37 mouse cellular contexts compared by ENCODE assay signal in genomic region chr8:13519503-13519902, GRCm38 (mm10). TPM values are rescaled to one million over a fixed set of nuclear protein-coding genes. Genes with fewer than 3 reads are reported as not detected.
DNase-seq lines count a peak whose midpoint lies in the region; ATAC-seq and TF ChIP-seq lines count a peak whose summit lies in the region.
"Had no signal": no experiment of that assay in that cellular context is flagged by ENCODE, and none has a peak within 500 bp of the region (broad histone marks: within the 10 kb centered on the region; RNA-seq: fewer than 3 reads in every experiment).

No protein-coding gene starts in this region.

- peak; percentile 40 to 69 for DNase-seq in frontal cortex, adult 2 months (ENCODE audit: extremely low spot score in 1 of 2, low spot score in 1 of 2)
- DNase-seq in frontal cortex, postnatal 14 days (ENCODE audit: low spot score in 2 of 2): no peak
- peak; percentile 35 for DNase-seq in left cerebral cortex, adult 11 months (ENCODE audit: low spot score)
- no peak for DNase-seq in left cerebral cortex, postnatal 4 days
- peak; percentile 52 for DNase-seq in left cerebral cortex, adult 9 months (ENCODE audit: low spot score in 2 of 2)
- DNase-seq in right cerebral cortex, postnatal 25 days: peak; percentile 47
- DNase-seq in adrenal gland, postnatal 36 days: no peak
- DNase-seq in forebrain, postnatal 0 days: no peak
- DNase-seq: adrenal gland, postnatal 25 days; cerebellum, adult 2 months; cerebellum, postnatal 14 days; gastrocnemius, postnatal 10 days; heart, postnatal 10 days; kidney, adult 11 months; liver; lung, adult 2 months; lung, postnatal 10 days; thymus, postnatal 25 days had no signal

- H3K4me3 ChIP-seq in forebrain, postnatal 0 days (ENCODE audit: low read depth, low read length): no peak overlapping the region
- H3K4me3 ChIP-seq: forebrain, embryonic 13.5 days; heart, embryonic 13.5 days; hindbrain, embryonic 10.5 days; hindbrain, embryonic 15.5 days; kidney, embryonic 15.5 days; midbrain, embryonic 13.5 days; neural tube, embryonic 13.5 days; stomach, embryonic 15.5 days had no signal

- no peak overlapping the region for H3K9ac ChIP-seq in forebrain, postnatal 0 days
- H3K9ac ChIP-seq: forebrain, embryonic 13.5 days; heart, embryonic 13.5 days; hindbrain, embryonic 15.5 days; kidney, embryonic 15.5 days; liver, embryonic 14.5 days; midbrain, embryonic 13.5 days; neural tube, embryonic 13.5 days; stomach, embryonic 15.5 days had no signal

- no peak overlapping the region for H3K27ac ChIP-seq in forebrain, postnatal 0 days (ENCODE audit: low read depth, low read length)
- H3K27ac ChIP-seq: forebrain, embryonic 13.5 days; heart, embryonic 13.5 days; hindbrain, embryonic 10.5 days; hindbrain, embryonic 15.5 days; kidney, embryonic 15.5 days; liver, embryonic 14.5 days; macrophage; midbrain, embryonic 13.5 days; neural tube, embryonic 13.5 days; stomach, embryonic 15.5 days had no signal

- intact Hi-C loops in left cerebral cortex, postnatal 4 days (cut with DNase I): no loop called here

- H3K9me3 ChIP-seq in forebrain, postnatal 0 days (ENCODE audit: low read length): no peaks in the 10 kb centered on the region
- H3K9me3 ChIP-seq: forebrain, embryonic 13.5 days; heart, embryonic 13.5 days; hindbrain, embryonic 10.5 days; hindbrain, embryonic 15.5 days; kidney, embryonic 15.5 days; midbrain, embryonic 13.5 days; neural tube, embryonic 13.5 days; stomach, embryonic 15.5 days had no signal

- no peaks in the 10 kb centered on the region for H3K4me1 ChIP-seq in forebrain, postnatal 0 days (ENCODE audit: insufficient read depth)
- H3K4me1 ChIP-seq: forebrain, embryonic 13.5 days; hindbrain, embryonic 15.5 days; midbrain, embryonic 13.5 days; neural tube, embryonic 13.5 days had no signal

- 79% methylated on average over 9 of the region's 9 CpGs for WGBS in forebrain, postnatal 0 days

- no peak for ATAC-seq in forebrain, postnatal 0 days
- ATAC-seq: forebrain, embryonic 13.5 days; inflammation-experienced regulatory T-cells, adult 6 months; midbrain, embryonic 13.5 days had no signal

- no peak for TF ChIP-seq CTCF in forebrain, postnatal 0 days (IDR thresholded peaks at IDR 0.05; ENCODE audit: low read depth)

- no peaks in the 10 kb centered on the region for H3K27me3 ChIP-seq in forebrain, postnatal 0 days (ENCODE audit: insufficient read depth, low read length)
- H3K27me3 ChIP-seq: forebrain, embryonic 13.5 days; hindbrain, embryonic 15.5 days; midbrain, embryonic 13.5 days; stomach, embryonic 15.5 days had no signal

- H3K36me3 ChIP-seq in forebrain, postnatal 0 days (ENCODE audit: insufficient read depth): no peaks in the 10 kb centered on the region
- H3K36me3 ChIP-seq: heart, embryonic 13.5 days; hindbrain, embryonic 10.5 days; hindbrain, embryonic 15.5 days; kidney, embryonic 15.5 days; midbrain, embryonic 13.5 days; neural tube, embryonic 13.5 days; stomach, embryonic 15.5 days had no signal

- no peak overlapping the region for H3K4me2 ChIP-seq in forebrain, postnatal 0 days (ENCODE audit: low read depth)
- H3K4me2 ChIP-seq: forebrain, embryonic 13.5 days; heart, embryonic 13.5 days; hindbrain, embryonic 15.5 days; kidney, embryonic 15.5 days; midbrain, embryonic 13.5 days; neural tube, embryonic 13.5 days; stomach, embryonic 15.5 days had no signal

RNA-seq across cellular contexts. Expression of gene Gas6, which starts 25.2 kb away (rescaled TPM):
- 86.0 and 90.9 TPM in 2 replicates for polyA plus RNA-seq in frontal cortex, adult 2 months (2012; rRNA removed)
- total RNA-seq in left cerebral cortex, postnatal 4 days (2021): 10 to 100 TPM; 81.2 to 85.8 TPM
- total RNA-seq in adrenal gland, postnatal 36 days (2021): 100 to 1,000 TPM in 1 of 2 experiments, 10 to 100 TPM in 1; 83.7 to 248 TPM
- total RNA-seq in forebrain, postnatal 0 days (2014; rRNA removed): 64.2 and 65.7 TPM in 2 replicates
- 48.7 and 57.0 TPM in 2 replicates for polyA plus RNA-seq in forebrain, postnatal 0 days (2015; fragmentation: Nextera tagmentation; extraction: Ambion mirVana)
- total RNA-seq: megakaryocyte-erythroid progenitor cell, adult 5-6 weeks; MEL had no signal
- polyA plus RNA-seq: inflammation-experienced regulatory T-cells, adult 6 months had no signal

RNA-seq across cellular contexts. Expression of gene 1700029H14Rik, which starts 42.8 kb away (rescaled TPM):
- polyA plus RNA-seq in frontal cortex, adult 2 months (2012; rRNA removed): 0.14 TPM in 1 of 2 replicates, not detected in the other
- not detected for total RNA-seq in left cerebral cortex, postnatal 4 days (2021)
- not detected for total RNA-seq in adrenal gland, postnatal 36 days (2021)
- total RNA-seq in forebrain, postnatal 0 days (2014; rRNA removed): 0.14 and 0.31 TPM in 2 replicates
- polyA plus RNA-seq in forebrain, postnatal 0 days (2015; fragmentation: Nextera tagmentation; extraction: Ambion mirVana): not detected in 2 replicates
- total RNA-seq: adrenal gland, adult 18-20 months; adrenal gland, postnatal 25 days; gastrocnemius, postnatal 10 days; heart, adult 8-10 months; heart, postnatal 10 days; layer of hippocampus, adult 8-10 months; megakaryocyte-erythroid progenitor cell, adult 5-6 weeks; MEL had no signal
- polyA plus RNA-seq: embryonic facial prominence, embryonic 11.5 days; forebrain, embryonic 13.5 days; heart, embryonic 13.5 days; hindbrain, embryonic 10.5 days; hindbrain, embryonic 15.5 days; inflammation-experienced regulatory T-cells, adult 6 months; kidney, embryonic 15.5 days; limb, embryonic 11.5 days; macrophage; midbrain, embryonic 13.5 days; neural tube, embryonic 13.5 days; small intestine, adult 2 months; stomach, embryonic 15.5 days had no signal

Comparison
In these comparisons a context has a peak if more than half of its experiments do, and no peak if none do; other contexts are left out.
1. DNase-seq: peak in frontal cortex, adult 2 months (2 of 2), left cerebral cortex, adult 11 months (single experiment), left cerebral cortex, adult 9 months (2 of 2) and right cerebral cortex, postnatal 25 days (single experiment); none in frontal cortex, postnatal 14 days (0 of 2), left cerebral cortex, postnatal 4 days (single experiment), adrenal gland, postnatal 36 days (0 of 2) and forebrain, postnatal 0 days (single experiment).